Mouse (Mus musculus) heart, embryonic 14.5 days (tissue): ENCODE measurements at regions not wholly inside any gene's neighbourhood (a gene's known extent, or its start where the extent isn't known, plus 50 kb on each side); places are given as distances from the start of the nearest gene placed in this dataset.

Source experiments
- ATAC-seq: fragments of 200-750 bp; cut with Nextera tagmentation; 2 replicates; pipeline ENCODE4 v1.8.0; 2017; ENCODE audit warnings: low read depth, moderate TSS enrichment; ENCODE audit not compliant: insufficient number of reproducible peaks, insufficient read depth, low FRiP score
- H3K27ac ChIP-seq, 2 experiments: fragments of 200-500 bp in 1 of 2; fragments of 300-500 bp in 1 of 2; sonication (generic) in 1 of 2; replicated peaks in 1 of 2; 2 replicates each; pipeline ENCODE4 v1.5.1; 2012 to 2014; ENCODE audit warnings: low read depth in 2 of 2, low read length in 2 of 2, control low read depth in 1 of 2, mild to moderate bottlenecking in 1 of 2, mixed read lengths in 1 of 2; ENCODE audit not compliant: control insufficient read depth in 1 of 2, insufficient read depth in 1 of 2
- H3K27me3 ChIP-seq: fragments of 300-500 bp; sonication (generic); 2 replicates; pipeline ENCODE4 v1.6.1; 2014; ENCODE audit warnings: mild to moderate bottlenecking, low read length, control low read depth; ENCODE audit not compliant: control insufficient read depth, insufficient read depth
- H3K36me3 ChIP-seq: fragments of 300-500 bp; sonication (generic); 2 replicates; pipeline ENCODE4 v1.6.1; 2014; ENCODE audit warnings: mild to moderate bottlenecking, control low read depth, low read length, mixed read lengths; ENCODE audit not compliant: control insufficient read depth, insufficient read depth
- H3K4me1 ChIP-seq, 2 experiments: fragments of 200-500 bp in 1 of 2; fragments of 300-500 bp in 1 of 2; sonication (generic) in 1 of 2; 2 replicates each; pipeline ENCODE4 v1.6.1; 2012 to 2014; ENCODE audit warnings: low read length in 2 of 2, control low read depth in 1 of 2, mixed read lengths in 1 of 2; ENCODE audit not compliant: control insufficient read depth in 2 of 2, insufficient read depth in 2 of 2
- H3K4me2 ChIP-seq: fragments of 300-500 bp; sonication (generic); 2 replicates; pipeline ENCODE4 v1.6.1; 2014; ENCODE audit warnings: mild to moderate bottlenecking, low read length
- H3K4me3 ChIP-seq, 2 experiments: fragments of 200-500 bp in 1 of 2; fragments of 300-500 bp in 1 of 2; sonication (generic) in 1 of 2; 2 replicates each; pipeline ENCODE4 v1.5.1; 2012 to 2014; ENCODE audit warnings: low read length in 2 of 2, mild to moderate bottlenecking in 2 of 2, control low read depth in 1 of 2, low read depth in 1 of 2, moderate library complexity in 1 of 2; ENCODE audit not compliant: control insufficient read depth in 1 of 2, insufficient read depth in 1 of 2
- H3K9ac ChIP-seq: fragments of 300-500 bp; sonication (generic); 2 replicates; pipeline ENCODE4 v1.6.1; 2014; ENCODE audit warnings: mild to moderate bottlenecking, low read length
- H3K9me3 ChIP-seq: fragments of 300-500 bp; sonication (generic); 2 replicates; pipeline ENCODE4 v1.6.1; 2016; ENCODE audit warnings: low read length, control low read depth; ENCODE audit not compliant: control insufficient read depth
- WGBS: fragments of 180-500 bp; shearing (Covaris S2); extraction: QIAGEN DNeasy Blood & Tissue Kit; methylation state at CpG from one replicate; pipeline ENCODE4 v1.1.7; 2014; 5-methylcytosine and 5-hydroxymethylcytosine counted together

- Histone ChIP-seq H3K9me3 (no peaks in the 10 kb centered on the region), H3K36me3 (no peaks in the 10 kb centered on the region), H3K4me1 (peaks cover 4 to 11% of the 10 kb centered on the region in 2 experiments; a peak in 3 of 4 replicates), H3K4me2 (no peak overlapping the region), H3K27me3 (no peaks in the 10 kb centered on the region), H3K9ac (no peak overlapping the region), H3K4me3 (no peak overlapping the region), H3K27ac (no peak overlapping the region)
- ATAC-seq = no peak
- whole genome bisulfite sequencing = 31% methylated on average over 4 of the region's 4 CpGs
Measured at GRCm38 (mm10) chr15:64578991-64579390, 238.5 kb upstream of the Gm21798 start.

- no peak for ATAC-seq
- no peak overlapping the region for H3K4me2 ChIP-seq
Measured at GRCm38 (mm10) chr15:64580481-64580880, 237.0 kb upstream of the Gm21798 start.

GRCm38 (mm10) chr15:64581046-64581445 lies 236.4 kb upstream of the Gm21798 start:
- peaks cover 4 to 11% of the 10 kb centered on the region in 2 experiments; a peak in 3 of 4 replicates for H3K4me1 ChIP-seq
- no peak overlapping the region for H3K27ac ChIP-seq
- H3K9ac ChIP-seq = no peak overlapping the region
- H3K36me3 ChIP-seq = no peaks in the 10 kb centered on the region
- no peaks in the 10 kb centered on the region for H3K27me3 ChIP-seq
- H3K4me2 ChIP-seq = no peak overlapping the region
- peaks cover 4% of the 10 kb centered on the region; the same call in 1 of the 2 replicates for H3K9me3 ChIP-seq
- H3K4me3 ChIP-seq = no peak overlapping the region
- ATAC-seq = no peak
- WGBS = 84% methylated on average over 5 of the region's 5 CpGs

More at GRCm38 (mm10) chr15:64580481-64580880, 237.0 kb upstream of the Gm21798 start:
- Histone ChIP-seq H3K4me3 (no peak overlapping the region), H3K27ac (no peak overlapping the region), H3K27me3 (no peaks in the 10 kb centered on the region), H3K9ac (no peak overlapping the region), H3K36me3 (no peaks in the 10 kb centered on the region), H3K9me3 (no peaks in the 10 kb centered on the region), H3K4me1 (peaks cover 4 to 11% of the 10 kb centered on the region in 2 experiments; a peak in 3 of 4 replicates)
- 88% methylated on average over 1 of the region's 1 CpGs for WGBS

GRCm38 (mm10) chr15:64584129-64584528 lies 233.4 kb upstream of the Gm21798 start:
- Histone ChIP-seq H3K36me3 (no peaks in the 10 kb centered on the region), H3K27me3 (no peaks in the 10 kb centered on the region), H3K9me3 (peaks cover 4% of the 10 kb centered on the region; the same call in 1 of the 2 replicates), H3K27ac (no peak overlapping the region), H3K4me1 (peaks cover under 1 to 5% of the 10 kb centered on the region in 2 experiments; a peak in 3 of 4 replicates), H3K4me3 (no peak overlapping the region), H3K9ac (no peak overlapping the region), H3K4me2 (no peak overlapping the region)
- no peak for ATAC-seq
- WGBS = 82% methylated on average over 6 of the region's 6 CpGs

- no peaks in the 10 kb centered on the region for H3K36me3 ChIP-seq
- H3K27ac ChIP-seq = no peak overlapping the region
- H3K4me2 ChIP-seq = no peak overlapping the region
- no peak overlapping the region for H3K4me3 ChIP-seq
- no peaks in the 10 kb centered on the region for H3K27me3 ChIP-seq
- H3K4me1 ChIP-seq = no peaks in the 10 kb centered on the region
- peaks cover 4% of the 10 kb centered on the region; the same call in 1 of the 2 replicates for H3K9me3 ChIP-seq
- no peak for ATAC-seq
- WGBS = 91% methylated on average over 3 of the region's 3 CpGs
- no peak overlapping the region for H3K9ac ChIP-seq
Measured at GRCm38 (mm10) chr15:64586776-64587175, 230.7 kb upstream of the Gm21798 start.

GRCm38 (mm10) chr15:64590092-64590881 lies 227.2 kb upstream of the Gm21798 start:
- Histone ChIP-seq H3K4me2 (no peak overlapping the region), H3K27ac (no peak overlapping the region), H3K4me3 (no peak overlapping the region), H3K36me3 (no peaks in the 10 kb centered on the region), H3K27me3 (no peaks in the 10 kb centered on the region), H3K9ac (no peak overlapping the region), H3K4me1 (no peaks in the 10 kb centered on the region), H3K9me3 (peaks cover 4% of the 10 kb centered on the region; the same call in 1 of the 2 replicates)
- ATAC-seq = no peak
- WGBS = 71% methylated on average over 1 of the region's 1 CpGs

GRCm38 (mm10) chr15:64613503-64613902 lies 204.0 kb upstream of the Gm21798 start:
- Histone ChIP-seq H3K36me3 (no peaks in the 10 kb centered on the region), H3K4me3 (no peak overlapping the region), H3K9ac (no peak overlapping the region), H3K9me3 (no peaks in the 10 kb centered on the region), H3K4me2 (no peak overlapping the region), H3K4me1 (no peaks in the 10 kb centered on the region), H3K27me3 (no peaks in the 10 kb centered on the region), H3K27ac (no peak overlapping the region)
- no peak for ATAC-seq
- 53% methylated on average over 4 of the region's 4 CpGs for WGBS
